Mouse (Mus musculus): ENCODE data around the gene Mrps18a. TPM values are rescaled to one million over a fixed set of nuclear protein-coding genes. Genes with fewer than 3 reads are reported as not detected.

Gene Mrps18a
- total RNA-seq, 2 experiments from 2014 or later = 77.4 to 79.2 TPM

GRCm38 (mm10) chr17:46139872-46140271 lies 29.1 kb downstream of the Mrps18a start:
- no peak for DNase-seq (ENCODE audit: low spot score in 2 of 2)

- DNase-seq (ENCODE audit: low spot score in 2 of 2) = peak; percentile 65 to 86
Measured at GRCm38 (mm10) chr17:46143578-46144423, 33.0 kb downstream of the Mrps18a start, which contains the start of gene Rsph9. Gene Rsph9 (minus strand): TSS chr17:46144216.

GRCm38 (mm10) chr17:46152847-46153782 lies 42.3 kb downstream of the Mrps18a start, which contains the start of gene Mad2l1bp:
Gene Mad2l1bp (minus strand): TSS chr17:46153553.
- peak; percentile 71 to 87 for DNase-seq (ENCODE audit: low spot score in 2 of 2)

GRCm38 (mm10) chr17:46154336-46154735 lies 43.5 kb downstream of the Mrps18a start:
- DNase-seq (ENCODE audit: low spot score in 2 of 2) = no peak

- DNase-seq (ENCODE audit: low spot score in 2 of 2) = no peak
Measured at GRCm38 (mm10) chr17:46156680-46157079, 45.9 kb downstream of the Mrps18a start.

GRCm38 (mm10) chr17:46157131-46157530 lies 46.3 kb downstream of the Mrps18a start:
- no peak for DNase-seq (ENCODE audit: low spot score in 2 of 2)

GRCm38 (mm10) chr17:46159236-46159635 lies 48.5 kb downstream of the Mrps18a start:
- DNase-seq (ENCODE audit: low spot score in 2 of 2) = no peak

GRCm38 (mm10) chr17:46160090-46160662 lies 49.4 kb downstream of the Mrps18a start:
- DNase-seq (ENCODE audit: low spot score in 2 of 2) = peak; percentile 82 to 93

GRCm38 (mm10) chr17:46160686-46161085 lies 49.9 kb downstream of the Mrps18a start, which contains the start of gene Gtpbp2:
Gene Gtpbp2 (plus strand): TSS chr17:46161032.
- peak; percentile 90 to 99 for DNase-seq (ENCODE audit: low spot score in 2 of 2)

- no peak for DNase-seq (ENCODE audit: low spot score in 2 of 2)
Measured at GRCm38 (mm10) chr17:46161179-46161578, 50.4 kb downstream of the Mrps18a start.

GRCm38 (mm10) chr17:46161710-46162109 lies 50.9 kb downstream of the Mrps18a start:
- no peak for DNase-seq (ENCODE audit: low spot score in 2 of 2)

GRCm38 (mm10) chr17:46162551-46162950 lies 51.8 kb downstream of the Mrps18a start:
- DNase-seq (ENCODE audit: low spot score in 2 of 2) = no peak

GRCm38 (mm10) chr17:46162951-46163421 lies 52.2 kb downstream of the Mrps18a start:
- no peak for DNase-seq (ENCODE audit: low spot score in 2 of 2)

GRCm38 (mm10) chr17:46164301-46164700 lies 53.5 kb downstream of the Mrps18a start:
- DNase-seq (ENCODE audit: low spot score in 2 of 2) = no peak

- no peak for DNase-seq (ENCODE audit: low spot score in 2 of 2)
Measured at GRCm38 (mm10) chr17:46164791-46165190, 54.0 kb downstream of the Mrps18a start.

- DNase-seq (ENCODE audit: low spot score in 2 of 2) = no peak
Measured at GRCm38 (mm10) chr17:46165460-46165859, 54.7 kb downstream of the Mrps18a start.

GRCm38 (mm10) chr17:46166270-46166669 lies 55.5 kb downstream of the Mrps18a start:
- no peak for DNase-seq (ENCODE audit: low spot score in 2 of 2)

- no peak for DNase-seq (ENCODE audit: low spot score in 2 of 2)
Measured at GRCm38 (mm10) chr17:46167014-46167413, 56.2 kb downstream of the Mrps18a start.

GRCm38 (mm10) chr17:46168318-46168717 lies 57.5 kb downstream of the Mrps18a start:
- DNase-seq (ENCODE audit: low spot score in 2 of 2) = no peak

GRCm38 (mm10) chr17:46168768-46169167 lies 58.0 kb downstream of the Mrps18a start:
- DNase-seq (ENCODE audit: low spot score in 2 of 2) = no peak

- no peak for DNase-seq (ENCODE audit: low spot score in 2 of 2)
Measured at GRCm38 (mm10) chr17:46170538-46170937, 59.8 kb downstream of the Mrps18a start.
